Mouse (Mus musculus): Measurements from ENCODE around the gene Rufy2. TPM values are rescaled to one million over a fixed set of nuclear protein-coding genes. Genes with fewer than 3 reads are reported as not detected.

The Rufy2 gene
- total RNA-seq, 1 experiment from 2014 or later: 14.6 TPM

Other genes with a start within 250 kb of the Rufy2 start
- gene Ccar1, start 187.9 kb upstream of the Rufy2 start, total RNA-seq (2017): 121 to 145 TPM (median 121 TPM) in 3 replicates
- gene Tet1, start 71.2 kb upstream of the Rufy2 start, total RNA-seq (2017): 0.10 to 3.2 TPM (median 0.85 TPM) in 3 replicates
- 19.2 to 25.3 TPM (median 20.8 TPM) in 3 replicates for gene Slc25a16, start 59.6 kb upstream of the Rufy2 start, total RNA-seq (2017)
- 53.3 to 72.9 TPM (median 67.8 TPM) in 3 replicates for gene Dna2, start 33.2 kb upstream of the Rufy2 start, total RNA-seq (2017)
- gene Hnrnph3, start 44.0 kb downstream of the Rufy2 start, total RNA-seq (2017): 87.7 to 119 TPM (median 96.9 TPM) in 3 replicates
- gene Pbld2, start 44.1 kb downstream of the Rufy2 start, total RNA-seq (2017): not detected in 3 replicates
- 2.8 to 12.5 TPM in 2 of 3 replicates, not detected in the other for gene Pbld1, start 79.9 kb downstream of the Rufy2 start, total RNA-seq (2017)
- not detected in 3 replicates for gene Atoh7, start 119.4 kb downstream of the Rufy2 start, total RNA-seq (2017)
- gene Mypn, start 223.7 kb downstream of the Rufy2 start, total RNA-seq (2017): 0.19 TPM in 1 of 3 replicates, not detected in the others

Data from monocyte, adult 5-6 weeks (primary cell).